Mouse (Mus musculus) lung, adult 18-20 months (tissue): ENCODE measurements around the gene Col25a1.

ENCODE experiments used
- DNase-seq, 2 experiments: peaks; one replicate each; pipeline ENCODE4 v3.0.0; 2022; ENCODE audit warnings: mixed read lengths in 2 of 2

The Col25a1 gene

DNA sequence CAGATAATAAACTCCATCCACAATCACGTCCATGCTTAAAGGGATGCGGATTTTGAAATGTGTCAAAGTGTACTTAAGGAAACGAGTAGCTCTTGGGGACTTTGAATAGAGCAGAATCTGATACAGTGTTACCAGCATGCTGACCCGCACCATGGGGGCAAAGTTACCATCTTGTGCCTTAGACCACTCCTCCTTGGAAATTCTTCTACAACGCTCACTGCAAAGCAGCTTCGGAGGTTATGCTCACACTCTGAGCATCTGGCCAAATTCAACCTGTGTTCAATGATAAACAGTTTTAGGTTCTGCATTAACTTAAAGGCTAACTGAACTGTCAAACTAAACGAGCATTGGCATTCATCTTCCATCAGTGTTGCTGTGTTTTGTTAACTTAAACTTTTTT, 452.7 kb downstream of the Col25a1 start:
- no peak for DNase-seq

DNA sequence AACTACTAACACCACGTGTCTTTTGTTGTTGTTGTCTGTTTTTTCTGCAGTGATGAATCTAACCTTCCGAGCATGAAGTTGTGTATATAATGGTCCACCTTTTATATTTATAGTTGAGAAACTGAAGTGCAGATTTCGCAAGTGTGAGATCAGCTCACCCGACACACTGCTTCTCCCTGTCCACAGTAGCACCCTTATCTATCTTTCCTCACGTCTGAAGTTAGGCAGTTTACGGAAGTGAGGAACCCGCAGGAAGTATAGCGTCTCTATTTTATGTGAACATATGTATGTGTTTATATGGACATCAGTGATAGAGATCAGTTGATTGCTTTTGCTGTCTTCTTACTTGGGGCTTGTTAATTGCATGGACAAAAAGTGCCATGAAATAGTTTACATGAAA, 463.7 kb downstream of the Col25a1 start:
- DNase-seq = no peak

DNA sequence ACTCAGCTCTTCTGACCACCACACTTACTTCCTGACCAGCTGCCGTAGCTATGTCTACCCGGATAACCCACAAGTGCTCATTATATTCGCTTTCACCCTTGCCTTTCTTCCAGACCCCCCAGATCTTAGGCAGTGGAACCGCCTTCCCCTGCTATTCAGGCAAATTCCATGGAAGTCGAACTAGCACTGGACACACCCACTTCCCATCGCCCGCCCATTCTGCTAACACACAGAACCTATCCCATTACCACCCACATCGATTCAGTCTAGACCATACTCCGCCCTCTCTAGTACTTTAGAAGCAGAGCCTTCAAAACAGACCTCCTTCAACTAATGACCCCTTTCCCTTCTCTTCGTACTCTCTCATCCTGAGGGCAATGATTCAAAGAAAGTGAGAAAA, 470.2 kb downstream of the Col25a1 start:
- no peak for DNase-seq

DNA sequence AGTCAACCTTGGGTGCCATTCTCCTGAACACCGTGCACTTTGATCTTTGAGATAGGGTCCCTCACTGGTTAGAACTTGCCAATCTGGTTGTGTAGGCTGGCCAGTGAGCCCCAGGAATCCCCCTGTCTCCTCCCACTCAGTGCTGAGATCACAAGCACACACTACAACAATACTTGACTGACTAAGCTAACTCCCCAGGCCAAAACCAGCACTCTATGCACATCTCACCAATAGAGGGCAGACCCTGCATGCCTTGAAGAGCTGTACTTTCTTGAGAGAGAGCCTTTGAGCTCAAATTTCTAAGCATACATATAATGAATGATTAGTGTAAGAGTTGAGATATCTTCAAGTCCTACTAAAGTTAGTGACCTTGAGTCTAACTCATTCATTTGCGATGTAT, 476.6 kb downstream of the Col25a1 start:
- DNase-seq = peak in 1 of 2 experiments; percentile 12

DNA sequence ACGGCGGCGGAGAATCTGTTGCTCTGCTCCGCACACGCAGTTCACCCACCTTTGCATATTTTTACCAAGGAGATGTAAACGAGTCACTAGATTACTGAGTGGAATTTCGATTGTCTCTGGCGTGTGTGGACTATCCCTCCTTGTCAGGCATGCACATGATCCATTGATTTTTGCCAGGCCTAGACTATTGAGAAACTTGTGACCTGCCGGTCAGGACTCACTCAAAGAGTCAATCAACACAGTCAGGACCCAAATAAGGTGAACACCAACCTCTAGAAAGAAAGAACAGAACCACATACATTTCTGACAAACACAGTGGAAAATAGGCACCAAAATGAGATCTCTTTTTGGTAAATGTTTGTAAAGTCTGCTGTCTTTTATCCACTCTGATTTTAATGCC, 483.1 kb downstream of the Col25a1 start:
- DNase-seq = no peak

DNA sequence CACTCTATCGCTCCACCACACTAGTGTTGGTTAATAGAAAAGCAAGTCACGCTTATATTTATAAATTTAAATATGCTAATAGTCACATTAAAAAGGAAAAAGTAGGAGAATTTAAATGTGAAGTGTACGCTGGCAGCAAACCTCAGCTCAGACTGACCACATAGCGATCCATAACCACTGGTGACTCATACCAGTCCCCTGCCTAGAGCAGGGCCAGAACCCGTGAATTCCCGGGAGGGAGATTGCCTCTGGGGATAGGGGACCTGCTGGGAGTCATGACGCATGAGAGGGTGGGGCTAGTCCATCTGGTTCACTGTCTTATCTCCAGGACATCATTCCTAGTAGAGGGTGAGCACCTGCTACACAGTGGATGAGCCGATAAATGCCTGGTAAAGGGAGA, 484.3 kb downstream of the Col25a1 start:
- DNase-seq = no peak

DNA sequence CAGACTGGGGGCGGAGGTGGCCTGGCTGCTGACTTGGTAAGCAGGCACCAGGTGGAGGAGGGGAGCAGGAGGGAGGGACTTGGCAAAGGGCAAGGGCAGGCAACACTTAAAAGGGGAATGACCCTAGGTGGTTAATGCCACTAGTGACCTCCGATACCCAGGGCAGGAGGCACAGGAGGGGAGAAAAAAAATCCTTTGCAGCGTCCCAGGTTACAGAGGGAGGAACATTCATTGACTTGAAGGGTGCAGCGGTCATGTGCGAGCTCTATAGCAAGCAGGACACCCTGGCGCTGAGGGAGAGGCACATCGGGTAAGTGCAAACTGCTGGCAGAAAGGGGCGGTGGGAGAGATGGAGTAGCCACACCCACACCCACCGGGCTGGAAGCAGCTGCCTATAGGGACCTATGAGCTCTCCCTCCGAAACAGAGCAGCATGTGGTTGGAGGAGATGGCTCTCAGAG, 486.2 kb downstream of the Col25a1 start, which contains the start of gene Etnppl:
TSS of gene Etnppl (plus strand) at position 10 of the 460 bp plus-strand sequence.
- peak in 1 of 2 experiments; percentile 4 for DNase-seq

DNA sequence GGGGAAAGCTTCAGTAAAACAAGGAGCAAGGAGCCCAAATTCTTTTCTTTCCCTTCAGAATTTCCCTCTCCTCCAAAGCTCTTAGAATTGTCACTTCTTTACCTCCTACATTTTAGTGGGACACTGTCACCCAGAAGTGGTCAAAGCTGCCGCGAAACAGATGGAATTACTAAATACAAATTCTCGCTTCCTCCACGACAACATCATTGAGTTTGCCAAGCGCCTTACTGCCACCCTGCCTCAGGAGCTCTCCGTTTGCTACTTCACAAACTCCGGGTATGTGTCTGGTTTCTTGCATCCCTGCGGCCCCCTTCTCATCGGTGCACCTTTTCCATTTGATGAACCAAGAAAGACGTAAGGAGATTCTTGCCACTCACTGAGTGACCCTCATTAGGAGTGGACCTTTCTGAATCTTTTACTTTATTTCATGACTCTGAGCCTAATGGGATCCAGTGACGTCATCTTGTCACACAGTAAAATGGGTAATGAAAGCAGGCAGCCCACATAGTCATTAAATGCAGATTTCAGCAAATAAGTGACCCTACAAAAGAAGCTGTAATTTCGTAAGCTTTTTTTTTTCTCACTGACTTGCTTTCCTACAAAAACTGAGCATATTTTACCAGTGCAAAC, 489.3 kb downstream of the Col25a1 start:
- no peak for DNase-seq

DNA sequence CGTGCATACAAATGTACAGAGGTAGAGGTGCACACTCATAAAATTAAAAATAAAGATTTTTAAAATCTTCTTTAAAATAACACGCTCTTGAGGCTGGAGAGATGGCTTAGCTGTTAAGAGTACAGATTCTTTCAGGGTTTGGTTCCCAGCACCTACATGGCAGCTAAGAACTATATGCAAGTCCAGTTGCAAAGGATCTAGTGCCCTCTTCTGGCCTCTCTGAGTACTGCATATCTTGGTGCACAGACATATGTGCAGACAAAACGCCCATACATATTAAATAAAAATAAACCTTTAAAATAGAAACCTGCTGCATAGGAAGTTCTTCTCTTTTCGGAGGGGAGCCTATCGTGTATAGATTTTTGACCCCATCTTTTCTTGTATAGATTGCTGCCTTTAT, 497.1 kb downstream of the Col25a1 start:
- DNase-seq = no peak

DNA sequence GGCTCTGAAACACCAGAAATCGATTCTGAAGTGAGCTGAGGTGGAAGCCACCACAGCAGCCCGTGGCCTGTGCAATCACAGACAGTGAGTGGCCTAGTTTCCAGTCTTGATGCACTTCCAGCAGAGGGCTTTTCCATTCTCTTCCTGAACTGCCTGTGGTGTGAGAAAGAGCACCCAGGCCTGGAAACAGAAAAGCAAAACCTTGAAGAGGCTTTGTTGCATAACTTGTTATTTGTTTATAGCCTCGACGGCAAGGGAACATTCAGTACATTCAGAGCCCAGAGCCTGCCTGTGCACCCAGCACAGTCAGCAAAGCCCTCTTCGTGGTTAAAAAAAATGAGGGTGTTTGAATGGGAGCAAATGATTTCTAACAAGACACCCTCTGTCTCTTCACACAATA, 502.6 kb downstream of the Col25a1 start:
- peak; percentile 9 to 21 for DNase-seq

DNA sequence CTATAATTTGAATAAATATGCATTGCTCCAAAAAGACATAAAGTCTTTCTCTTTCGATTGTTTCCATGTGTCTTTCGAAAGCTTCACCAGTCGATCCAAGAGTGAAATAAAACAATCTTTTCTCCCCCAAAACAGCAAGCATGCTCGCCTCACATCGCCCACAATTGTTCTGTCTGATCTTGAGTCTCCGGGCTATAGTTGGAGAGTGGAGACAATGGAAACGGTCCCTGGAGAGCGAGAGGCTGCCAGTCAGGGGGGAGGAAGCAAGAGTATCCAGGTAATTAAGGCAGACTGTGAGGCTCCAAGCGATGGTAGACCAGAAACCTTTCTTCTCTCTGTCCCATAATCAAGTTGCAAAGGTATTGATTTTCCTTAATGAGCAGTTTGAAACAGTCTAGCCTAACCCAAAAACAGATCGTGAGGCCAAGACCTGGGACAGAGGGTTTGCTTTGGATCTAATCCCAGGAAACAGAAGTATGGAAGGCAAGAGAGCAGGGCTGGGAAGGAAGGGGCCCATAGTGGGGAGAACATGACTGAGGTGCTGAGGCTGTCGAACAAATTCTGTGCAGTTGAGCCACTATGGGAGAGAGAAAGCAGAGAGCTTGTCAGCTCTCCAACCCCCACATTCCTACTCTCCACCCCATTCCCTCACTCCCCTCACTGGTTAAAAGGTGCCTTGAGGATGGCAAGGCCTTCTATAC, 515.0 kb downstream of the Col25a1 start:
- no peak for DNase-seq
